Mouse (Mus musculus) limb, embryonic 10.5 days (tissue): ENCODE data around the gene Sez6l. TPM values are rescaled to one million over a fixed set of nuclear protein-coding genes. Genes with fewer than 3 reads are reported as not detected.

ENCODE experiments used
- DNase-seq: peaks from one replicate; pipeline ENCODE4 v3.0.0-alpha.2; 2017; ENCODE audit warnings: low spot score
- H3K27ac ChIP-seq: fragments of 300-500 bp; sonication (generic); 2 replicates; pipeline ENCODE4 v1.5.1; 2016; ENCODE audit warnings: mild to moderate bottlenecking
- H3K27me3 ChIP-seq: fragments of 300-500 bp; sonication (generic); 2 replicates; pipeline ENCODE4 v1.6.1; 2016; ENCODE audit warnings: low read depth, mild to moderate bottlenecking; ENCODE audit not compliant: poor library complexity, severe bottlenecking
- H3K36me3 ChIP-seq: fragments of 300-500 bp; sonication (generic); 2 replicates; pipeline ENCODE4 v1.6.1; 2016; ENCODE audit warnings: mild to moderate bottlenecking, moderate library complexity
- H3K4me1 ChIP-seq: fragments of 300-500 bp; sonication (generic); 2 replicates; pipeline ENCODE4 v1.6.1; 2016
- H3K4me3 ChIP-seq: fragments of 300-500 bp; sonication (generic); 2 replicates; pipeline ENCODE4 v1.5.1; 2016; ENCODE audit warnings: mild to moderate bottlenecking, moderate library complexity
- H3K9me3 ChIP-seq: fragments of 300-500 bp; sonication (generic); replicated peaks from 2 replicates; pipeline ENCODE4 v1.6.1; 2016; ENCODE audit warnings: mild to moderate bottlenecking
- WGBS: fragments of 180-500 bp; shearing (Covaris S2); methylation state at CpG from one replicate; pipeline ENCODE4 v1.1.7; 2016; 5-methylcytosine and 5-hydroxymethylcytosine counted together
- polyA plus RNA-seq: library from polyadenylated mRNA; unstranded; fragments of >200 nt; fragmentation: Nextera tagmentation; extraction: Ambion mirVana; gene quantifications from 2 replicates; pipeline ENCODE4 v1.2.1, GENCODE M21; 2016

The Sez6l gene
- polyA plus RNA-seq, 1 experiment from 2014 or later: 0.16 TPM

GRCm38 (mm10) chr5:112548846-112549620 is 28.0 kb downstream of the Sez6l start:
- 79% methylated on average over 12 of the region's 12 CpGs for WGBS
- H3K27me3 ChIP-seq: no peaks in the 10 kb centered on the region
- no peaks in the 10 kb centered on the region for H3K36me3 ChIP-seq
- no peak overlapping the region for H3K4me3 ChIP-seq
- no peak for DNase-seq
- no peak overlapping the region for H3K27ac ChIP-seq
- no peaks in the 10 kb centered on the region for H3K9me3 ChIP-seq
- H3K4me1 ChIP-seq: peaks cover 15% of the 10 kb centered on the region

GRCm38 (mm10) chr5:112546771-112547170 is 30.2 kb downstream of the Sez6l start:
- Histone ChIP-seq H3K27ac (no peak overlapping the region), H3K9me3 (no peaks in the 10 kb centered on the region), H3K4me3 (no peak overlapping the region), H3K4me1 (peaks cover 12% of the 10 kb centered on the region), H3K36me3 (no peaks in the 10 kb centered on the region), H3K27me3 (no peaks in the 10 kb centered on the region)
- WGBS: 79% methylated on average over 6 of the region's 6 CpGs
- DNase-seq: no peak

- Histone ChIP-seq H3K4me1 (peaks cover 18% of the 10 kb centered on the region), H3K36me3 (no peaks in the 10 kb centered on the region), H3K4me3 (no peak overlapping the region), H3K27ac (no peak overlapping the region), H3K9me3 (no peaks in the 10 kb centered on the region), H3K27me3 (0 out of 2 replicates have a peak, but pooled peaks cover 4% of the 10 kb centered on the region)
- no peak for DNase-seq
- WGBS: 74% methylated on average over 3 of the region's 3 CpGs
These were observed 38.7 kb downstream of the Sez6l start for GRCm38 (mm10) chr5:112538295-112538694.

GRCm38 (mm10) chr5:112535868-112536267 is 41.1 kb downstream of the Sez6l start:
- Histone ChIP-seq H3K9me3 (no peaks in the 10 kb centered on the region), H3K27me3 (0 out of 2 replicates have a peak, but pooled peaks cover 9% of the 10 kb centered on the region), H3K4me3 (no peak overlapping the region), H3K27ac (no peak overlapping the region), H3K36me3 (no peaks in the 10 kb centered on the region), H3K4me1 (peaks cover 21% of the 10 kb centered on the region)
- 87% methylated on average over 12 of the region's 12 CpGs for WGBS
- no peak for DNase-seq

- 54% methylated on average over 11 of the region's 11 CpGs for WGBS
- DNase-seq: no peak
These were observed 42.8 kb downstream of the Sez6l start for GRCm38 (mm10) chr5:112534146-112534545.

GRCm38 (mm10) chr5:112533312-112534075 is 43.5 kb downstream of the Sez6l start:
- no peaks in the 10 kb centered on the region for H3K9me3 ChIP-seq
- H3K27ac ChIP-seq: peak overlapping the region; percentile 21; the same call in 1 of the 2 replicates
- no peak for DNase-seq
- H3K36me3 ChIP-seq: no peaks in the 10 kb centered on the region
- 0 out of 2 replicates have a peak, but pooled peaks cover 9% of the 10 kb centered on the region for H3K27me3 ChIP-seq
- H3K4me1 ChIP-seq: peaks cover 21% of the 10 kb centered on the region
- H3K4me3 ChIP-seq: no peak overlapping the region
- WGBS: 48% methylated on average over 16 of the region's 16 CpGs

More at GRCm38 (mm10) chr5:112534146-112534545, 42.8 kb downstream of the Sez6l start:
- 0 out of 2 replicates have a peak, but pooled peaks cover 9% of the 10 kb centered on the region for H3K27me3 ChIP-seq
- H3K4me1 ChIP-seq: peaks cover 21% of the 10 kb centered on the region
- no peaks in the 10 kb centered on the region for H3K9me3 ChIP-seq
- no peak overlapping the region for H3K27ac ChIP-seq
- H3K4me3 ChIP-seq: no peak overlapping the region
- H3K36me3 ChIP-seq: no peaks in the 10 kb centered on the region

GRCm38 (mm10) chr5:112532894-112533293 is 44.1 kb downstream of the Sez6l start:
- Histone ChIP-seq H3K27me3 (0 out of 2 replicates have a peak, but pooled peaks cover 9% of the 10 kb centered on the region), H3K27ac (no peak overlapping the region), H3K9me3 (no peaks in the 10 kb centered on the region), H3K4me3 (no peak overlapping the region), H3K36me3 (no peaks in the 10 kb centered on the region), H3K4me1 (peaks cover 21% of the 10 kb centered on the region)
- 94% methylated on average over 5 of the region's 5 CpGs for WGBS
- no peak for DNase-seq

- 64% methylated on average over 8 of the region's 8 CpGs for WGBS
- no peak for DNase-seq
- Histone ChIP-seq H3K27ac (no peak overlapping the region), H3K4me3 (no peak overlapping the region), H3K4me1 (peaks cover 21% of the 10 kb centered on the region), H3K9me3 (no peaks in the 10 kb centered on the region), H3K27me3 (0 out of 2 replicates have a peak, but pooled peaks cover 9% of the 10 kb centered on the region), H3K36me3 (no peaks in the 10 kb centered on the region)
These were observed 44.8 kb downstream of the Sez6l start for GRCm38 (mm10) chr5:112532210-112532609.

GRCm38 (mm10) chr5:112531111-112531510 is 45.9 kb downstream of the Sez6l start:
- H3K9me3 ChIP-seq: no peaks in the 10 kb centered on the region
- peaks cover 21% of the 10 kb centered on the region for H3K4me1 ChIP-seq
- H3K27me3 ChIP-seq: 0 out of 2 replicates have a peak, but pooled peaks cover 5% of the 10 kb centered on the region
- H3K36me3 ChIP-seq: no peaks in the 10 kb centered on the region
- no peak for DNase-seq
- H3K4me3 ChIP-seq: no peak overlapping the region
- no peak overlapping the region for H3K27ac ChIP-seq
- WGBS: 83% methylated on average over 8 of the region's 8 CpGs

GRCm38 (mm10) chr5:112526936-112527335 is 50.0 kb downstream of the Sez6l start:
- no peak overlapping the region for H3K27ac ChIP-seq
- WGBS: 86% methylated on average over 19 of the region's 19 CpGs
- H3K4me1 ChIP-seq: peaks cover 10% of the 10 kb centered on the region
- no peak overlapping the region for H3K4me3 ChIP-seq
- no peaks in the 10 kb centered on the region for H3K9me3 ChIP-seq
- H3K27me3 ChIP-seq: 0 out of 2 replicates have a peak, but pooled peaks cover 6% of the 10 kb centered on the region
- H3K36me3 ChIP-seq: no peaks in the 10 kb centered on the region
- no peak for DNase-seq

- WGBS: 84% methylated on average over 7 of the region's 7 CpGs
- H3K36me3 ChIP-seq: no peaks in the 10 kb centered on the region
- no peak for DNase-seq
- peaks cover 10% of the 10 kb centered on the region for H3K27me3 ChIP-seq
- no peak overlapping the region for H3K4me3 ChIP-seq
- no peak overlapping the region for H3K27ac ChIP-seq
- no peaks in the 10 kb centered on the region for H3K9me3 ChIP-seq
- peaks cover 15% of the 10 kb centered on the region for H3K4me1 ChIP-seq
These were observed 50.5 kb downstream of the Sez6l start for GRCm38 (mm10) chr5:112526435-112526834.

- no peak overlapping the region for H3K4me3 ChIP-seq
- no peaks in the 10 kb centered on the region for H3K36me3 ChIP-seq
- no peak for DNase-seq
- peaks cover 10% of the 10 kb centered on the region for H3K27me3 ChIP-seq
- peaks cover 19% of the 10 kb centered on the region for H3K4me1 ChIP-seq
- WGBS: 85% methylated on average over 3 of the region's 3 CpGs
- no peaks in the 10 kb centered on the region for H3K9me3 ChIP-seq
- H3K27ac ChIP-seq: no peak overlapping the region
These were observed 51.0 kb downstream of the Sez6l start for GRCm38 (mm10) chr5:112525980-112526379.

- H3K4me3 ChIP-seq: no peak overlapping the region
- no peaks in the 10 kb centered on the region for H3K36me3 ChIP-seq
- H3K4me1 ChIP-seq: peaks cover 26% of the 10 kb centered on the region
- 84% methylated on average over 5 of the region's 5 CpGs for WGBS
- peaks cover 17% of the 10 kb centered on the region for H3K27me3 ChIP-seq
- DNase-seq: no peak
- H3K27ac ChIP-seq: no peak overlapping the region
- H3K9me3 ChIP-seq: no peaks in the 10 kb centered on the region
These were observed 51.7 kb downstream of the Sez6l start for GRCm38 (mm10) chr5:112525271-112525670.
